Mouse (Mus musculus) midbrain, embryonic 12.5 days (tissue): ENCODE measurements around the gene Khdc1c. TPM values are rescaled to one million over a fixed set of nuclear protein-coding genes. Genes with fewer than 3 reads are reported as not detected.
"Not testable (repeated sequence)": the region's sequence is repeated elsewhere in the genome, so short reads cannot be mapped to it uniquely, and the experiment has no call there.

Experiments used
- ATAC-seq: fragments of 200-750 bp; cut with Nextera tagmentation; 2 replicates; pipeline ENCODE4 v1.8.0; 2017; ENCODE audit warnings: low read depth, moderate TSS enrichment, moderate library complexity; ENCODE audit not compliant: low FRiP score
- H3K27ac ChIP-seq: fragments of 300-500 bp; sonication (generic); replicated peaks from 2 replicates; pipeline ENCODE4 v1.5.1; 2016; ENCODE audit warnings: mild to moderate bottlenecking
- H3K27me3 ChIP-seq: fragments of 300-500 bp; sonication (generic); 2 replicates; pipeline ENCODE4 v1.6.1; 2016; ENCODE audit warnings: mild to moderate bottlenecking
- H3K36me3 ChIP-seq: fragments of 300-500 bp; sonication (generic); 2 replicates; pipeline ENCODE4 v1.6.1; 2016
- H3K4me1 ChIP-seq: fragments of 300-500 bp; sonication (generic); 2 replicates; pipeline ENCODE4 v1.6.1; 2016
- H3K4me2 ChIP-seq: fragments of 300-500 bp; sonication (generic); replicated peaks from 2 replicates; pipeline ENCODE4 v1.6.1; 2016; ENCODE audit warnings: mild to moderate bottlenecking, moderate library complexity
- H3K4me3 ChIP-seq: fragments of 300-500 bp; sonication (generic); 2 replicates; pipeline ENCODE4 v1.5.1; 2016; ENCODE audit warnings: mild to moderate bottlenecking
- H3K9ac ChIP-seq: fragments of 300-500 bp; sonication (generic); replicated peaks from 2 replicates; pipeline ENCODE4 v1.6.1; 2016; ENCODE audit warnings: mild to moderate bottlenecking, moderate library complexity
- H3K9me3 ChIP-seq: fragments of 300-500 bp; sonication (generic); 2 replicates; pipeline ENCODE4 v1.6.1; 2016; ENCODE audit warnings: mild to moderate bottlenecking
- WGBS: fragments of 180-500 bp; shearing (Covaris S2); methylation state at CpG from one replicate; pipeline ENCODE4 v1.1.7; 2016; 5-methylcytosine and 5-hydroxymethylcytosine counted together
- polyA plus RNA-seq: library from polyadenylated mRNA; unstranded; fragments of >200 nt; fragmentation: Nextera tagmentation; extraction: Ambion mirVana; gene quantifications from 2 replicates; pipeline ENCODE4 v1.2.1, GENCODE M21; 2016

Gene Khdc1c
- not detected in 2 replicates for polyA plus RNA-seq

DNA sequence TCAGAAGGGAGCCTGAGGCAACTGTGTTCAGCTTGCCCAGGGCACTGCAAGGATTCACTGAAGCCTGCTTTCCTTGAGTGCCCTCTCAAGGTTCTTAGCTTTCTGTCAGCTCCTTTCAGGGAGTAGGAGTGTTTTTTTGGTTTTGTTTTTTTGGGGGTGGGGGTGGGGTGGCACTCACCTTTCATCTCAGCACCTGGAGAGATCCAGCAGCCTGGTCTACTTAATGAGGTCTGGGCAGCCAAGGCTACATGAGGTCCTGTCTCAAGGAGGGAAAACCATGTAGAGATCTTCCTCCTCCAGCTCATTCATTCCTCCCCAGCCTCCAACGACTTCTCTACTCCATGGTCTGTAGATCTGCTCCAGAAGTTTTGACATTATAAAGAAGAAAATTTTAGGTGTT, at the start of gene Khdc1c:
Gene Khdc1c, plus strand, starts transcription at position 301 of the 400 bp plus-strand sequence.
- WGBS = 77% methylated on average over 1 of the region's 1 CpGs
- not testable (repeated sequence) for H3K27me3 ChIP-seq, ATAC-seq, H3K36me3 ChIP-seq, H3K9me3 ChIP-seq, H3K4me3 ChIP-seq, H3K27ac ChIP-seq, H3K9ac ChIP-seq, H3K4me1 ChIP-seq, H3K4me2 ChIP-seq

DNA sequence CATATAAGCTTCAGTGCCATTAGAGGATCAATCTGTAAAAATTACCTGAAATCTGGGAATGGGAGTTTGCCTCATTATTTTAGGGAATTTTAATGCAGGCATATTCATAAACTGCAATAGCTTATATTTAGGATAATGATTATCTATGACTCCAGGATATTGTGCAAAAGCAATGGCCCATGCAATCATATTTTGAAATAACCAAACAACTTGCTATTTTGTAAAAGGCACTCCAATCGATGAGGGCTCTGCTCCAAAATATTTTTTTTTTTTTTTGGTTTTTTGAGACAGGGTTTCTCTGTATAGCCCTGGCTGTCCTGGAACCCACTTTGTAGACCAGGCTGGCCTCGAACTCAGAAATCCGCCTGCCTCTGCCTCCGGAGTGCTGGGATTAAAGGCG, 47.9 kb upstream of the Khdc1c start:
- not testable (repeated sequence) for H3K9ac ChIP-seq, H3K4me3 ChIP-seq, ATAC-seq, H3K4me2 ChIP-seq, H3K36me3 ChIP-seq, H3K27me3 ChIP-seq, H3K27ac ChIP-seq, H3K4me1 ChIP-seq, H3K9me3 ChIP-seq
- WGBS = 91% methylated on average over 5 of the region's 5 CpGs

DNA sequence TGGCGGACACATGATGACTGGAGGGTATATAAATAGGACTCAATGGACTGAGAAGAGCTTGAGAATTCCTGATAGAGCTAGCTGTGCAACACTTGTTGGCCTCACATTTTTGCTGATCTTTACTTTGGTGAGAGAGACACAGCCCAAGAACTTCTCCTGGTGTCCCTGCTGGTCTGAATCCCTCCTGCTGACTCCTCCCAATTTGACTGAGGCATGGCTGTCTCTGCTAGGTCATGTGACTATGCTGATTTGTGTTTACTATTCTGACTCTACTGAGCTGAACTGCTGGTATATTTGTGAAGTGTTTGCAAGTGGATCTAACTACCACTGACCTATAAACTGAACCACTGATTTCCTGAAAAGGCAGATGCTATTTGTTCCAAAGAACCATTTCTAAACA, 46.5 kb upstream of the Khdc1c start:
- Histone ChIP-seq H3K36me3 (no peaks in the 10 kb centered on the region), H3K9me3 (no peaks in the 10 kb centered on the region), H3K27ac (no peak overlapping the region), H3K4me1 (no peaks in the 10 kb centered on the region), H3K4me3 (no peak overlapping the region), H3K4me2 (no peak overlapping the region), H3K9ac (no peak overlapping the region), H3K27me3 (no peaks in the 10 kb centered on the region)
- WGBS = 88% methylated on average over 1 of the region's 1 CpGs
- no peak for ATAC-seq

DNA sequence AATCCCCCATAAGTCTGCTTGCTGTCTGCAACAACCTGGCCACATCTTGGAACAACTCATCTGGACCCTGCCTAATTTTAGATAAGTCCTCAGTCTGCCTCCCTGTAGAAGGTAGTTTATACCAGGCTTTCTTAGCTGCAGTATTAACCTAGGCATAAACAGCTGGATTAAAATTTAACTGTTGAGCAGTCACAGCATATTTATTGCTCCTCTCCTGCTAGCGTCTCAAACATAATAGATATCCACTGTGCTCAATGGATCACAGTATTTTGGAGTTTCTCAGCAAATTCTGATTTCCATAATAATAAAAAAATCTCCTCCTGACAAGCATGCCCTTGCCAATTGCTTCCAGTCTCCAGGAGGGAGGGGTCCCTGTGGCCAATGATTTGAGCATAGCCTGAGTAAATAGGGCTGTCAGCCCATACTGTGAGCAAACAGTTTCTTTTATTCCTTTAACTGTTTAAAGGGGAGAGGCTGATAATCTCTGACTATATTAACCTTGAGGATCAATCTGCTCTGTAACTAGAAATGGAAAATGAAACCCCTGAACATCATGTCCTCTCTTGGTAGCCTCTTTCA, 44.0 kb upstream of the Khdc1c start:
- Histone ChIP-seq H3K4me2 (no peak overlapping the region), H3K9me3 (no peaks in the 10 kb centered on the region), H3K4me1 (no peaks in the 10 kb centered on the region), H3K9ac (no peak overlapping the region), H3K4me3 (no peak overlapping the region), H3K36me3 (no peaks in the 10 kb centered on the region), H3K27me3 (no peaks in the 10 kb centered on the region), H3K27ac (no peak overlapping the region)
- no peak for ATAC-seq
- WGBS = 44% methylated on average over 1 of the region's 1 CpGs

DNA sequence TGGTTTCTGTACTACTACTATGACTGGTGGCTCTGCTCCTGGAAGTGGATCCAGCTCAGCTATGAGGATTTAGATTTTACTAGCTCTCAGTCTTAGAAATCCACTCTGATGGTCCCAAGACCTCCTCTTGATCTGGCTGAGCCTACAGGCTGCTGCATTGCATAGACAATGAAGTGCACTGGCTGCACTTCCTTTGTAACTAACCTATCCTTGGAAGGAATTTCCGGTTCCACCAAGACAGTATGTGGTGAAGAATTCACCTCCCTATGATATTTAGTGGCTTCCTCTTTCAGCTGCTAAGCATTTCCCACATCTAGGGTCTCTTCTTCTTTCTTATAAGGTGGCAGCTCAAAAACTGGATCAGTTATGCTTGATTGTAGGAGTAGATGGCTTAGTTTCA, 43.5 kb upstream of the Khdc1c start:
- H3K27ac ChIP-seq = no peak overlapping the region
- H3K36me3 ChIP-seq = no peaks in the 10 kb centered on the region
- no peak overlapping the region for H3K4me2 ChIP-seq
- 90% methylated on average over 1 of the region's 1 CpGs for whole genome bisulfite sequencing
- H3K9ac ChIP-seq = no peak overlapping the region
- H3K4me3 ChIP-seq = no peak overlapping the region
- H3K27me3 ChIP-seq = no peaks in the 10 kb centered on the region
- ATAC-seq = no peak
- H3K4me1 ChIP-seq = no peaks in the 10 kb centered on the region
- H3K9me3 ChIP-seq = no peaks in the 10 kb centered on the region

DNA sequence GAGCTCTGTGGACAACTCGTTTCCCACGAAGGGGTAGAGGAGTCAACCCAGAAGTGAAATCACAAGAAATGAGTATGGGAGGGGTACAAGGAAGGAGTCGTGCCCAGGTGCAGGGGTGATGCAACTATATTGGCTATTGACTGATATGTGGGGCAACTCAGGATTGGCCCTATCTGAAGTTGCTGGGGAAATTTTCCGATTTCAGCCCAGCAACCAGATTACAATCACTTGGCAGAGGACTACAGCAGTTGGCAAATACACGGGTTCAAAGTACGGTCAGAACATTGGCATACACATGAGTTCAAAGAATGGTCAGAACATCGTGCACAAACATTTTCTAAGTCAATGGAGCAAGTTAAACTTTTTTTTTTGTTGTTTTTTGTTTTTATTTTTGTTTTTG, 41.4 kb upstream of the Khdc1c start:
- H3K27ac ChIP-seq = no peak overlapping the region

DNA sequence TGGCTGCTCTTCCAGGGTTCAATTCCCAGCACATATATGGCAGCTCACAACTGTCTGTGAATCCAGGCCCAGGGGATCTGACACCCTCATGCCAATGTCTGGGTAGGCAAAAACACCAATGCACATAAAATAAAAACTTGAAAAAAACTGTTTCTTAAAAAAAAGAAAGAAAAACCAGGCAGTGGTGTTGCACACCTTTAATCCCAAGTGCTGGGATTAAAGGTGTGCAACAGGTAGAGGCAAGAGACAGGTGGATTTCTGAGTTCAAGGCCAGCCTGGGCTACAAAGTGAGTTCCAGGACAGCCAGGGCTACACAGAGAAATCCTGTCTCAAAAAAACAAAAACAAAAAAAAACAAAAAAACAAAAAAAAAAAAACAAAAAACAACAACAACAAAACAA, 37.0 kb upstream of the Khdc1c start:
- not testable (repeated sequence) for H3K4me1 ChIP-seq, H3K4me2 ChIP-seq, H3K9me3 ChIP-seq, H3K27me3 ChIP-seq, H3K36me3 ChIP-seq, H3K27ac ChIP-seq, ATAC-seq, H3K9ac ChIP-seq, H3K4me3 ChIP-seq

More for the DNA sequence above, 41.4 kb upstream of the Khdc1c start:
- Histone ChIP-seq H3K4me1 (no peaks in the 10 kb centered on the region), H3K36me3 (no peaks in the 10 kb centered on the region), H3K4me2 (no peak overlapping the region), H3K4me3 (no peak overlapping the region), H3K9ac (no peak overlapping the region), H3K9me3 (no peaks in the 10 kb centered on the region), H3K27me3 (no peaks in the 10 kb centered on the region)
- ATAC-seq = no peak
- 91% methylated on average over 7 of the region's 7 CpGs for WGBS

DNA sequence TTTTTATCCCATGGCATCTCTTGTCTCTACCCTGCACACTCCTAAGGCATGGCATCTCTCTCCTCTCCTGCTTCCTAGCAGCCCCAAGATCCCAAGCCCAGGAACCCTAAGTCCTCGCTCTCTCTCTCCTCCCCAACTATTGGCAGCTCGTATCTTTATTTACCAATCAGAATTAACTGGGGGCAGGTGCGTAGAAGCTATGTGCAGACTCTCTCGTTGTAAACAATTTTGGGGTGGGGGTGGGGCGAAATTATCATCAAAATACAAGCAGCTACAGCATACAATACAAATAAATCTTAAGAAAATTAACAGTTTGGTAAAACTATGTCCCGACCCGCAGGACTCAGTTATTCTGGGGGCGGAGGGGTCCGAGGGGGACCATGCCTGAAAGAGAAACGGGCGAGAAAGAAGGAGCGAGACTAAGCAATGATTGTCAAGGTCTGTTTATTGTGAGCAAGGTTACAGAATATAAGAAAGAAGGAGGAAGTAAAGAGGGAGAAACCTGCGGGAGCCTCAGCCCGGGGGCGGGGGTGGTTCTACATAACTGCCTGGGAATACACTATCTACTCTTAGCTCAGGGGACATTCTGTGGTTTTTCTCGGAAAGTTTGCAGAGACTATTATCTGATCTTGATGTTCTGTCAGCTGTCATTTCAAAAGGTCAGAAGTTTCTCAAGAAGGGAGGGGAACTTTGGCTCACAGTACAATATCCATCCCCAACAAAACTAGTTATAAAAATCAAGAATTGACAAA, 34.7 kb upstream of the Khdc1c start:
- Histone ChIP-seq H3K4me3 (no peak overlapping the region), H3K4me1 (no peaks in the 10 kb centered on the region), H3K27me3 (no peaks in the 10 kb centered on the region), H3K4me2 (no peak overlapping the region), H3K9me3 (no peaks in the 10 kb centered on the region), H3K9ac (no peak overlapping the region), H3K27ac (no peak overlapping the region), H3K36me3 (no peaks in the 10 kb centered on the region)
- ATAC-seq = no peak
- 90% methylated on average over 16 of the region's 16 CpGs for WGBS

DNA sequence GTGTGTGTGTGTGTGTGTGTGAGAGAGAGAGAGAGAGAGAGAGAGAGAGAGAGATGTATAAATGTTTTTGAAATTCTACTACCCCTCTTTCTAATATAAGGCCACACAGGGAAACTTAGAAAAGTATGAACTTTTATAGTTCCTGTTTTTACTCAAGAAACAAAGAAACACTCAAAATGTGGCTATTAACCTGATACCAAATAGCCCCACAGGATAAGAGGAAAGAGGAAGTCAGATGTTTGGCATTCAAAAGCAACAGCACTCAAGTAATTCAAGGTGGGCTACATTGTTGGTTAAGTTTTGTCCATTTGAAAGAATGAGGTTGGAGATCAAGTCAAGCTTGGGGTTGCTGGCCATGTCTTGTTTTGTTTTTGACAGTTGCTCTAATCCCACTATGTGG, 32.3 kb upstream of the Khdc1c start:
- ATAC-seq = no peak
- H3K36me3 ChIP-seq = no peaks in the 10 kb centered on the region
- H3K27me3 ChIP-seq = no peaks in the 10 kb centered on the region
- no peaks in the 10 kb centered on the region for H3K9me3 ChIP-seq
- H3K4me2 ChIP-seq = no peak overlapping the region
- H3K27ac ChIP-seq = no peak overlapping the region
- H3K4me1 ChIP-seq = no peaks in the 10 kb centered on the region
- H3K4me3 ChIP-seq = no peak overlapping the region
- H3K9ac ChIP-seq = no peak overlapping the region

DNA sequence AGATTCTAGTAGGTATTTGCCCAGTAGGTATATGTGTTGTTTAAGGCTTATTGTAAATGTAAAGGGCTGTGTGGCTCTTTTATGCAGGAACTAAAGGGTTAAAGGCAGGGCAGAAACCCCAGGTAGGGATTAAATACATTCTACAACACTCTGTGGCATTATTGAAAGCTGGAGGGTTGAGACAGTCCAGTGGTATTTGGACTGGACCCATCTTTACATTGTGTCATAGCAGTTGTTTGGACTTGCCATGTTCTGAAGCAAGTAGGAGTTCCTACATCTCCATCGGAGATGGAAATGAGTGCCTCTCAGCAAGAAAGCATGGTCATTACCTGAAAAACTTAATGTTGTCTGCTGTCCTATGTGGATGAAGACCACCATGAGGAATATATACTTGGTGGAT, 27.4 kb upstream of the Khdc1c start:
- no peaks in the 10 kb centered on the region for H3K27me3 ChIP-seq
- no peaks in the 10 kb centered on the region for H3K9me3 ChIP-seq
- no peaks in the 10 kb centered on the region for H3K36me3 ChIP-seq
- H3K27ac ChIP-seq = no peak overlapping the region
- no peak overlapping the region for H3K4me3 ChIP-seq
- no peaks in the 10 kb centered on the region for H3K4me1 ChIP-seq
- no peak overlapping the region for H3K9ac ChIP-seq
- no peak for ATAC-seq
- H3K4me2 ChIP-seq = no peak overlapping the region
- 94% methylated on average over 1 of the region's 1 CpGs for WGBS

DNA sequence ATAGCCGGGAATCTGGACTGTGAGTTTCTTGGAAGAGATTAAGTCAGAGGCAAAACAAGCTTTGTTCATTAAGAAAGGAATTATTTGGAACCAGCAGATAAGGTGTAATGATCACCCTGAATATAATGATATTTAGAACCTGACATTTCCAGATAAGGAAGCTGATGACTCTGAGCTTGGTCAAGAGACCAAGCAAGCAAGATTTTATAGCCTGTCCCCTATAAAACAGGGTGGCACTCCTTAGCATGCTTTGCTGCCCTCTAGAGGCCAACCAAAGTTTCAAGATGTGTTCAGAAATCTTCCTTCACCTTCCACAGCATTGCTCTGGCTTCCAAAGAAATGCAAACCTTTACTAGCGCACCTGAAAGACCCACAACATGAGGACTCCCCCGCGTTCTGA, 23.9 kb upstream of the Khdc1c start:
- Histone ChIP-seq H3K27me3 (no peaks in the 10 kb centered on the region), H3K36me3 (no peaks in the 10 kb centered on the region), H3K4me1 (no peaks in the 10 kb centered on the region), H3K4me2 (no peak overlapping the region), H3K9ac (no peak overlapping the region), H3K27ac (no peak overlapping the region), H3K9me3 (no peaks in the 10 kb centered on the region), H3K4me3 (no peak overlapping the region)
- 0 out of 2 replicates have a peak, but pooled peaks have one; percentile 69 for ATAC-seq
- whole genome bisulfite sequencing = 59% methylated on average over 4 of the region's 4 CpGs

DNA sequence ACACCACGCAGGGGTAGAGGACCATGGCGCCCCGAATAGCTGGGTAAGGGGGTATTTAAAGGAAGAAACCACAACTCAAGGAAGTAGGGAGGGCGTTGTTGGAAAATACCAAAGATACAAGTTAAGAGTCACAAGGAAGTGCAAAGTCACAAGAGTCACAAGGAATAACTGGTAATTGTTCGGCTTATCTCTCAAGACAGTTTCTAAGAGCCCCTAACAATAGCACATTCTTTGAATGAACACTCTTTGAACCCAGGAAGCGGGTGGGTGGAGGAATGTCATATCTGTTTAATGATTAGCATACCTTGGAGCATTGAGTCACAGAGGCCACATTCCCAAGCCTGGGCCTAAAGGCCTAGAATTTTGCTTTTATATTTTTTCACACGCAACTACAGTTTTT, 23.4 kb upstream of the Khdc1c start:
- H3K4me3 ChIP-seq, H3K27me3 ChIP-seq, H3K9me3 ChIP-seq, ATAC-seq, H3K4me2 ChIP-seq, H3K4me1 ChIP-seq, H3K36me3 ChIP-seq, H3K27ac ChIP-seq, H3K9ac ChIP-seq: not testable (repeated sequence)
- 89% methylated on average over 7 of the region's 7 CpGs for WGBS

DNA sequence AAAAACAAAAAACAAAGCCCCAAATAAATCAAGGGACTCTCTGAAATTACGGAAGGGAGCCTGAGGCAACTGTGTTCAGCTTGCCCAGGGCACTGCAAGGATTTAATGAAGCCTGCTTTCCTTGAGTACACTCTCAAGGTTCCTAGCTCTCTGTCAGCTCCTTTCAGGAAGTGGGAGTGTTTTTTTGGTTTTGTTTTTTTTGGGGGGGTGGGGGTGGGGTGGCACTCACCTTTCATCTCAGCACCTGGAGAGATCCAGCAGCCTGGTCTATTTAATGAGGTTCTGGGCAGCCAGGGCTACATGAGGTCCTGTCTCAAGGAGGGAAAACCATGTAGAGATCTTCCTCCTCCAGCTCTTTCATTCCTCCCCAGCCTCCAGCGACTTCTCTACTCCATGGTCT, 18.8 kb upstream of the Khdc1c start, which contains the start of gene Khdc1a:
Gene Khdc1a, plus strand, starts transcription at position 301 of the 400 bp plus-strand sequence.
- Histone ChIP-seq H3K4me3 (no peak within 1 kb of the TSS), H3K9me3 (no peaks in the 10 kb centered on the region), H3K9ac (no peak within 1 kb of the TSS), H3K4me1 (no peaks in the 10 kb centered on the region), H3K4me2 (no peak within 1 kb of the TSS), H3K36me3 (no peaks in the 10 kb centered on the region), H3K27me3 (no peaks in the 10 kb centered on the region), H3K27ac (no peak within 1 kb of the TSS)
- WGBS = 73% methylated on average over 2 of the region's 2 CpGs
- no peak for ATAC-seq
